Mouse (Mus musculus): ENCODE results near the gene Ccdc12. TPM values are rescaled to one million over a fixed set of nuclear protein-coding genes. Genes with fewer than 3 reads are reported as not detected.
"Not testable (repeated sequence)": the region's sequence is repeated elsewhere in the genome, so short reads cannot be mapped to it uniquely, and the experiment has no call there.

Gene Ccdc12
- total RNA-seq, 2 experiments from 2014 or later: 14.0 to 20.8 TPM

DNA sequence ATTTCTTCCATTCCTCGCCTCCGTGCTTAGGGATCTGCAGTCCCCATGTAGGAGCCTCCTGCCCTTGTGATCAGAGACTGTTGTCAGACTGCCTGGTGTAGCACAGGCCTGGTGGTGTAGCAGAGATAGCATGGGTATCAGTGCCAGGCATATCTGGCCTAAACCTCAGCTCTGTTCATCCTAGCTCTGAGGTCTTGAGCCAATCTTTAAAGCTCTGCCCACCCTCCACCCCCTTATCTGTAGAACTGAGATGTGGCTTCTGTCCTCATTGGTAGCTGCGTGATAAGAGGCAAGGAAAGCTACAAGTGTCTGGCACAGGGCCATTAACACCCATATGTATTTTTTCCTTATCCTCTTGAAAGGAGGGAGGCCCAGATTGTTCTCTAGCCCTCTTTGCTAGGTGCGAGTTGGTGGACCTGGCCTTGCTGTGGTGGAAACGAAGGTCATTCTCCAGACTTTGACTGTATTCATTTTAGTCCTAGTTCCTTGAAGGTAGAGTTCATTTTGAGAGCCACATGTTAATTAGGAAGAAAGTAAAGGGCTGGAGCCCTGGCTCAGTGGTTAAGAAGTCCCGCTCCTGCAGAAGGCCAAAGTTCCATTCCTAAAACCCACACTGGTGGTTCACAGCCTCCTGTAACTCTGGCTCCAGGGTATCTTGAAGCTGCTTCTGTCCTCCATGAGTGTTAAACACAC, 12.4 kb downstream of the Ccdc12 start:
- ATAC-seq (replicated peaks; ENCODE audit: low FRiP score, poor library complexity, severe bottlenecking): 0 out of 2 replicates have a peak, but pooled peaks have one; percentile 18

- no peak for ATAC-seq (replicated peaks; ENCODE audit: low FRiP score, poor library complexity, severe bottlenecking)
These were observed 13.5 kb downstream of the Ccdc12 start for GRCm38 (mm10) chr9:110669785-110670184.

DNA sequence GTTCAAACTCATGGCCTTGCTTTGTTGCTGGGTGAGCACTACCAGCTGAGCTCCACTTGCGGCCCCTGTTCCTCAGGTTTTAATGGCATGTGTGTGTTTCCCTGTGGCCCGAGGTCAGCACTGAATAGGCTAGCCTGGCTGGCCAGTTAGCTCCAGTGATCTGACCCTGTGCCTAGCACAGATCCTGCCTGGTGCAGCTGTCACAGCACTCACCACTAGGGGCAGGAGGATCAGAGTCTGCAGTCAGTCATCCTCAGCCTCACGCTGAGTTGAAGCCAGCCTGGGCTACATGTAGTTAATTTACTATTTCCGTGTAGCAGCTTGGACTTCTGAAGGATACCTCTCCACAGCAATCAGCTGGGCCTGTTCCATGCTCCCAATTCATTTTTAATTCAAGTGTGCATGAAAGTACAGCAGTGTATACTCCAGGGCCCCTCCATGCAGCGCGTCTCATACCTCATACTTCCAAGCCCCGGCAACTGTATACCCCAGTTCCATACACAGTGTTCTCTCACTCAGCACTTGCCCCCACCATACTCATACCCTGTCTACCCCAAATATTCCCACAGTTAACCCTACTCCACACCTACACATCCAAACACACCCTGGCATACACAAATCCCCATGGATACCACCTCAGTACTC, 16.3 kb downstream of the Ccdc12 start:
- peak; percentile 63 for ATAC-seq (replicated peaks; ENCODE audit: low FRiP score, poor library complexity, severe bottlenecking)

DNA sequence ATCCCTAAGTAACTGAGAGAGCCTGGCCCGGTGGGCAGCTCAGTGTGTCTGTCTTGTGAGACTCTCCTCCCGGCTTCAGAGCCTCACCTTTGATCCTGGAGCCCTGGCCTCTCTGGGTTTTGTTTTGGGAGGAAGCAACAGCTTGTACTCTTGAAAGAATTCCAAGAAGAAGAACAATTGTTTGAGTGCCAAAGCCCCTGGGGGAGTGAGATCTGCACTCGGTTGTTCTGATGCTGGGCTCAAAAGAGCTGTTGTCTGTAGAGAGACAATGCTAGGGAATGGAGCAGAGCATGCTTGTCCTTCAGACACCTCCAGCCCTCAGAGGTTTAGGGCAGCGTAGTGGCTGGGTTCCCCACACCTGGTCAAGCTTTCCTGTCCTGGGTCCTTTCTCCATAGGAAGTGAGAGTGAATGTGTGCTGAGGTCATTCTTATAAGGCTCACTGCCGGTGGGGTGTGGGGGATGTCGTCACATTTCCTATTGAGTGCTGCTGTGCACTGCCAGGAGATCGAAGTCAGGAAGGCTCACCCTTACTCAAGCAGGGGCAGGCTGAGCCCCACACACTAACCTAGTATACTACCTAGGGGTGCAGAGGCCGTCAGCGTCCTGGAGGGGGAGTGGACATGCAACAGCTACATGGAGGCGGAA, 16.9 kb downstream of the Ccdc12 start:
- no peak for ATAC-seq (replicated peaks; ENCODE audit: low FRiP score, poor library complexity, severe bottlenecking)

GRCm38 (mm10) chr9:110676492-110676911, 20.2 kb downstream of the Ccdc12 start:
- peak; percentile 73 for ATAC-seq (replicated peaks; ENCODE audit: low FRiP score, poor library complexity, severe bottlenecking)

DNA sequence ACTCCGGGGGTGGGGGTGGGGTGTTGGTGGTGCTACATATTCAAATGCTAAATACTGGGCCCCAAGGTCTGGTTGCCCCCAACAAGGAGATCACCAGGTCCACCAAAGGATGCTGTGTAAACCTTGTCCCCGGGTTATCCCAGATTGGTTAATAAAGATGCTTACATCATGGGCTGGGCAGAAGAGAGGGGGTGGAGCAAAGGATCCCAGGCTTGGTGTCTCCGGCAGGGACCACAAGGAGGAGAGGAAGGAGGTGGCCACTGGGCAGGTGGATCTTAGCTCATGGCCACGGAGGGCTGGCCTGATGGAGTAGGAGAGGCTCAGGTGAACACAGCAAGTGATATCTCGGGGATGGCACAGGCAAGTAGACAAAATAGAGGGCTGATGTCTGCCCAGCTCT, 22.6 kb downstream of the Ccdc12 start:
- no peak for ATAC-seq (replicated peaks; ENCODE audit: low FRiP score, poor library complexity, severe bottlenecking)

- ATAC-seq (replicated peaks; ENCODE audit: low FRiP score, poor library complexity, severe bottlenecking): no peak
These were observed 24.6 kb downstream of the Ccdc12 start for GRCm38 (mm10) chr9:110680736-110681507.

GRCm38 (mm10) chr9:110681817-110682216, 25.5 kb downstream of the Ccdc12 start:
- no peak for ATAC-seq (replicated peaks; ENCODE audit: low FRiP score, poor library complexity, severe bottlenecking)

DNA sequence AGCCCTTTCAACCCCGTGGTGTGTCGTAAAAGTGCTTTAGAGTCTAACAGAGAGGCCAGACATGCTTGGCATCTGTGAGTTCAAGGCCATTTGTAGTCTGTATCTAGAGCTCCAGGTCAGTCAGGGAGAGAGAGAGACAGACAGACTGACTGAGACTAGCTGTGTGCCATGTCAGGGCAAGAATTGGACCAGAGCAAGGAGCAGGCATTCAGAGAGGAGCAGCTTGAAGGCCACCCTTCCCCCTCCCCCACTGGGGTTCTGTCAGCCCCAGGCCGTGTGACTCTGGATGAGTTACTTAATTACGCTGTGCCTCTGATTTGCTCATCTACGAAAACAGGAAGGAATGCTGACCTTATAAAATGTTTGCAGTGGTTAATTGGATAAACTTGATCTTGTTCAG, 26.0 kb downstream of the Ccdc12 start:
- no peak for ATAC-seq (replicated peaks; ENCODE audit: low FRiP score, poor library complexity, severe bottlenecking)

DNA sequence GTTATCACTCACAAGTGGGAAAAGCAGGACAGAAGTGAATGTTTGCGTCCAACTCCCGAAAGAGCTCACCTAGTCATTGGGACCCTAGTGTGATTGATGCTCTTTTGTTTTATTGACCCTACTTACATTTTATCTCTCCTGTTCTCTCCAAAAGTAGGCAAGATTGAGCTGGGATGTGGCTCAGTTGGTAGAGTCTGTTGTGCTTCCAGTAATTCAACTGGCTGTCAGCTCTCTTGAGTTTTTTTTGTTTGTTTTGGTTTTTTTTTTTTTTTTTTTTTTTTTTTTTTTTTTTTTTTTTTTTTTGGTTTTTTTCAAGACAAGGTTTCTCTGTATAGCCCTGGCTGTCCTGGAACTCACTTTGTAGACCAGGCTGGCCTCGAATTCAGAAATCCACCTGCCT, 26.4 kb downstream of the Ccdc12 start:
- ATAC-seq (replicated peaks; ENCODE audit: low FRiP score, poor library complexity, severe bottlenecking): not testable (repeated sequence)

DNA sequence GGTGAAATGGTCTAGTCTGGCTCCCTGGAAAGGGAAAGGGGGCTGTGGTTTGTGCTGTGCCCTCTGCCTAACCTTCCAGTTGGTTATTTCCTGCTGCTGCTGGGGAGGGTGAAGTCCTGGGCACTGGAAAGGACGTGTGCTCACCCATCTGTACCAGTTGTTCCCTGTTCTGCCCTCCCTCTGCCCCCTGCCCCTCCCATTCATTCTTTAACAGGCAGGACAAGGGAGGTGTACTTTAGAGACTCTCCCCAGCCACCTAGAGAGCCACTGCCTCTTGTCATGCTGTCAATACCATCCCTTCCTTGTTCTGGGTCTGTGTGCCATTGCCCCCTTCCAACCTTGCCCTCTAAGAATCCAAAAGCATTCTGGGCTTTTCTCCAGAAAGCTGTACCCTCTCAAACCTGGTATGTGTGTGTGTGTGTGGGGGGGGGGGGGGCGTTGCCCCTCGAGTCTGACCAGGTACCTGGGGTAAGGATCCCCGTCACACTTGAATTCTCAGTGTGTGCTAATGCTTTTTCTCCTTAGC, 27.3 kb downstream of the Ccdc12 start:
- no peak for ATAC-seq (replicated peaks; ENCODE audit: low FRiP score, poor library complexity, severe bottlenecking)

DNA sequence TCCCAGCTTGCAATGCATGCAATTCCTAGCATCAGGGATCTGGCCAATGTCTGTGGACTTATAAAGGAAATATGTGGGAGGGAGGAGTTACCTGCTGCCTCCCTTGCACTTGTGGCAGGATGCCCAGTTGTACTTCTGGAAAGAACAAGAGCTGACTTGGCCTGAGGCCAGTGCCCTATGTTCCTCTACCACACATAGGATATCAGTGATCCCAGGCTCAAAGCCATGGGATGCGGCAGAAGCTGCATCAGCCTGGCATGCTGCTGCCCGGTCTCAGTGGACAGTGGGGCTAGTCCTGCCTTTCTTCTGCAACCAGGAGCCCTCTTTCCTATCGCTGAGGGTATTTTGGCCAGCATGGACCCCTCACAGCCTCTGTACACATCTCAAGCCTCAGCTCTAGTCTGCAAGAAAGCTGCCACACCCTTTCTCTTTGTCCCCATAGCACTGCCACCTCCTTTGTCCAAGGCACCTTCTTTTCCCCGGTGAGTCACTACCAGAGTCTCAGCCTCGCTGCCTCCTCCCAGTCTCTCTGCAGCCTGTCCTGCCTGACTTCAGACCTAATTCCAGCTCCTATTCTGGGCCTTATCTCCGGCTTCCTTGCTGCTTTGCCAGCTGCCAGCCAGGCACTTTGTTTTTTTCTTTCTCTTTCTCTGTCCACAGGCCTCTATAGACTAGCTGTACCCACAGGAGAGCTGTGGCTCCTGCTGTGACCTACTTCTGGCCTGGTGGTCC, 28.0 kb downstream of the Ccdc12 start:
- ATAC-seq (replicated peaks; ENCODE audit: low FRiP score, poor library complexity, severe bottlenecking): no peak

DNA sequence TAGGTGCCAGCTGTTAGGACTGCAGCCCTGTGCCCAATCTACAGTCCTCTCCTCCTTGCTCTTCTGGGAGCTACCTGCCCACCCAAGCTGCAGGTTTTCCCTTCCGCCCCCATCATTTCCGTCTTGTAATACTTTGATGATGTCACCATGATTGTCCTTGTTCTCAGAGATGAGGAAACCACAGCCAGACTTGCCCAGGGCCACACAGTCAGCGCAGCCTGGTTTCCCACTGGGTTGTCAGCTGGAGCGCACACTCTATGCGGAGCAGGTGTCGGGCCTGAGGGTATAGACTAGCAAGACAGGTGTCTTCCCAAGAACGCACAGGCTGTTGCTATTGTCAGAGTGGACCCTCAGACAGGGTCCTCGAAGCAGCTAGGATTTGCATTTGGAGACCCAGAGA, 28.9 kb downstream of the Ccdc12 start:
- no peak for ATAC-seq (replicated peaks; ENCODE audit: low FRiP score, poor library complexity, severe bottlenecking)

DNA sequence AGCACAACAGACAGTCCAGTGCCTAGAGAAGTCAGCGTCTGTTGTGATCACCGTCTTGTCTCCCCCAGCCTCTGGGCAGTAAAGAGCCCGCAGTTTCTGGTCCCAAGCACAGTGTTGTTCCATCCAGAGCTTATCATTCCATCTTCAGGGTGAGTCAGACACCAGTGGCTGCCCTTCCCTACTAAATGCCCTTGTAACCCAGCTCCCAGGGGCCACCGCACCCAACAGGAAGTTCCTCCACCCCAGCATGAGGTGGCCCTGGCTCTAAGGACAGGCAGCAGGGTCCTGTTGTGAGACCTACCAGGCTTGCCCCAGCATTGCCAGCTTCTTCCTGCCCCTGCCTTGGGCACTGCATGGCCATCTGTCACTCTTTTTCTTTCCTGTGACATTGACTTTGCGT, 29.3 kb downstream of the Ccdc12 start:
- ATAC-seq (replicated peaks; ENCODE audit: low FRiP score, poor library complexity, severe bottlenecking): no peak

- no peak for ATAC-seq (replicated peaks; ENCODE audit: low FRiP score, poor library complexity, severe bottlenecking)
These were observed 30.2 kb downstream of the Ccdc12 start for GRCm38 (mm10) chr9:110686472-110686871.

DNA sequence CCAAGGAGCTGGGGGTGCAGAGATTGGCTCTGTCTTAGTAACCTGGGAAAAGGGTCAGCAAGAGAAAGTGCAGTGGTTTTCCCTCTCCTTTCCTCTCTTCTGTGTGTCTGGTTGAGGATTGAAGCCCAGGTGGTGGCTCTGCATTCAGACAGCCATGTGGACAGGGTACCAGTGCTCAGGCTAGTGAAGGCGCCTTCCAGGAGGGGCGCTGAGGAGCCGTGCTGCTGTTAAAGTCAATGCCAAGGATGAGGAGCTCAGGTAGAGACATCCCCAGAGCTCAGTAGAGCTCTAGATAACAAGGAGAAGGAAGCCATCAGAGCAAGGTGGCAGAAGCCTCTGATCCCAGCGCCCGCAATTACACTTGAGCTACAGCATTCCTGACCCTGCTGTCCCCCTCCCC, 30.8 kb downstream of the Ccdc12 start:
- no peak for ATAC-seq (replicated peaks; ENCODE audit: low FRiP score, poor library complexity, severe bottlenecking)

DNA sequence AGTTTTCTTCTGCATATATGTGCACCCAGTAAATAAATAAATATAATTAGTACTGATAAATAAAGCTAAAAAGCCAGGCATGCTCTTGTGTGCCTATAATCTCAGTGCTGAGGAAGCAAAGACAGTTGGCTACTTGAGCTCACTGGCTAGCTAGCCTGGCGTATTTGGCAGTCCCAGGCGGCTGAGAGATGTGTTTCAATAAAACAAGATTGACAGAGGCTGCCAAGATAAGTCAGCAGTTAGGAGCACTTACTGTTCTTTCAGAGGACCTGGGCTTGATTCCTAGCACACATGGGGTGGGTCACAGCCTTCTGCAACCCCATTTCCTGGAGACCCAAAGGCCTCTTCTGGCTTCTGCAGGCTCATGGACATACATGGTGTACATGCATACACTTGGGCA, 31.5 kb downstream of the Ccdc12 start:
- ATAC-seq (replicated peaks; ENCODE audit: low FRiP score, poor library complexity, severe bottlenecking): no peak

GRCm38 (mm10) chr9:110689261-110689779, 33.0 kb downstream of the Ccdc12 start:
- ATAC-seq (replicated peaks; ENCODE audit: low FRiP score, poor library complexity, severe bottlenecking): no peak

- no peak for ATAC-seq (replicated peaks; ENCODE audit: low FRiP score, poor library complexity, severe bottlenecking)
These were observed 39.0 kb downstream of the Ccdc12 start for GRCm38 (mm10) chr9:110695165-110695755.
